Mouse (Mus musculus) bone marrow, adult 2 months (tissue): Measurements from ENCODE around the gene Tgif2lx2. TPM values are rescaled to one million over a fixed set of nuclear protein-coding genes. Genes with fewer than 3 reads are reported as not detected.
"Not testable (repeated sequence)": the region's sequence is repeated elsewhere in the genome, so short reads cannot be mapped to it uniquely, and the experiment has no call there.

Source experiments
- H3K27ac ChIP-seq: fragments of 200-500 bp; 2 replicates; pipeline ENCODE4 v1.5.1; 2012; ENCODE audit warnings: low read depth, mild to moderate bottlenecking, control low read depth, inconsistent platforms, low read length; ENCODE audit not compliant: control insufficient read depth, poor library complexity, insufficient read depth
- H3K4me1 ChIP-seq: fragments of 200-500 bp; 2 replicates; pipeline ENCODE4 v1.6.1; 2011; ENCODE audit warnings: low read length; ENCODE audit not compliant: control insufficient read depth, insufficient read depth
- H3K4me3 ChIP-seq: fragments of 200-500 bp; replicated peaks from 2 replicates; pipeline ENCODE3; 2011; ENCODE audit warnings: mild to moderate bottlenecking, low read depth, low read length, control low read depth; ENCODE audit not compliant: control insufficient read depth
- WGBS: fragments of 180-500 bp; shearing (Covaris S2); methylation state at CpG from one replicate; pipeline ENCODE4 v1.1.7; 2018; 5-methylcytosine and 5-hydroxymethylcytosine counted together
- polyA plus RNA-seq: library from polyadenylated mRNA; stranded (reverse); fragments of >200 nt; gene quantifications from 2 replicates; pipeline ENCODE4 v1.2.4, GENCODE M21; 2011; ENCODE audit warnings: low replicate concordance; ENCODE audit not compliant: missing spikeins, insufficient read depth, insufficient read length

Tgif2lx2 gene
- polyA plus RNA-seq, result not detected in 2 replicates

DNA sequence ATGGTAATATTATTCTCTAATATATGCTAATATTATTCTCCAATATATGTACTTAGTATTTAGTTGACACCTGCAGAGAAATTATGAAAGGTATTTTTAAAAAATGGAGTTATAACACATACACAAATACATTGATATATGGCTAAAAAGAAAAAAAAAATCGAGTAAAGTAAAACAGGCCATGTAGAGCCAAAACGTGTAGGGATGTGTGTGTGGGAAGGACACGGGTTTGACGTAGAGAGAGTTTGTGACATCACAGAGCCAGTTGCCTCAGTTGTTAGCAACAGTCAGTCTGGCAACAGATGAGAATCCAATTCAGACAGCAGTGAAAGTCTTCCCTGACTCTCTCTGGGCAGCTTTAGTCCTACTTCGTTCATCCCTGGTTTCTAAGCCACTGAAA lies at the start of gene Tgif2lx2:
Gene Tgif2lx2 (plus strand): TSS at position 301 of the 400 bp plus-strand sequence.
- H3K4me1 ChIP-seq, H3K27ac ChIP-seq, H3K4me3 ChIP-seq: not testable (repeated sequence)
- WGBS, result no CpG with 5 or more reads among the region's 5 CpGs

Other genes starting within 250 kb of the Tgif2lx2 start
- gene Tgif2lx1, start 53.5 kb downstream of the Tgif2lx2 start, polyA plus RNA-seq, result not detected in 2 replicates